Mouse (Mus musculus): Measurements from ENCODE around the gene Wdr11. TPM values are rescaled to one million over a fixed set of nuclear protein-coding genes. Genes with fewer than 3 reads are reported as not detected.

Gene Wdr11
- total and polyA plus RNA-seq, 3 experiments: 15.9 to 39.4 TPM; not detected in 1

- H3K9ac ChIP-seq (ENCODE audit: control insufficient read depth, low read depth, low read length, poor library complexity, severe bottlenecking): no peak overlapping the region
- TF ChIP-seq CTCF (IDR thresholded peaks at IDR 0.05 in 2 of 3, conservative IDR thresholded peaks at IDR 0.05 in 1 of 3; ENCODE audit: control insufficient read depth in 1 of 3, insufficient read depth in 1 of 3, low read depth in 2 of 3, low read length in 3 of 3, poor library complexity in 1 of 3, severe bottlenecking in 1 of 3): no peak
- TF ChIP-seq MAZ (IDR thresholded peaks at IDR 0.05; ENCODE audit: low read depth, low read length): no peak
- TF ChIP-seq POLR2AphosphoS5 (IDR thresholded peaks at IDR 0.05; ENCODE audit: borderline replicate concordance, low read depth, low read length): no peak
- no peak for TF ChIP-seq EP300 (IDR thresholded peaks at IDR 0.05; ENCODE audit: low read depth in 1 of 2, low read length in 2 of 2)
- no peak overlapping the region for H3K27ac ChIP-seq (ENCODE audit: control insufficient read depth, low read depth, low read length)
- H3K36me3 ChIP-seq (ENCODE audit: control insufficient read depth in 1 of 2, insufficient read depth in 2 of 2, low read length in 2 of 2): no peaks in the 10 kb centered on the region
- H3K27me3 ChIP-seq (ENCODE audit: control insufficient read depth in 1 of 2, insufficient read depth in 2 of 2, low read length in 2 of 2): no peaks in the 10 kb centered on the region
- no peaks in the 10 kb centered on the region for H3K79me2 ChIP-seq (ENCODE audit: control insufficient read depth, insufficient read depth, low read length, poor library complexity)
- DNase-seq (ENCODE audit: low read depth, low spot score): no peak
- no peaks in the 10 kb centered on the region for H3K9me3 ChIP-seq (replicated peaks; ENCODE audit: insufficient read depth, low read length)
- H3K4me3 ChIP-seq (ENCODE audit: control insufficient read depth in 1 of 2, insufficient read depth in 1 of 2, low read depth in 2 of 2, low read length in 2 of 2): no peak overlapping the region
- no peaks in the 10 kb centered on the region for H3K4me1 ChIP-seq (ENCODE audit: control insufficient read depth in 1 of 2, insufficient read depth in 2 of 2, low read length in 2 of 2)
Measured at GRCm38 (mm10) chr7:129675852-129676251, 84.2 kb downstream of the Wdr11 start.

GRCm38 (mm10) chr7:129677141-129677540, 85.5 kb downstream of the Wdr11 start:
- H3K27ac ChIP-seq (ENCODE audit: control insufficient read depth, low read depth, low read length): no peak overlapping the region
- no peak overlapping the region for H3K9ac ChIP-seq (ENCODE audit: control insufficient read depth, low read depth, low read length, poor library complexity, severe bottlenecking)
- H3K4me1 ChIP-seq (ENCODE audit: control insufficient read depth in 1 of 2, insufficient read depth in 2 of 2, low read length in 2 of 2): no peaks in the 10 kb centered on the region
- TF ChIP-seq EP300 (IDR thresholded peaks at IDR 0.05; ENCODE audit: low read depth in 1 of 2, low read length in 2 of 2) (no peak), KAT2A (conservative IDR thresholded peaks at IDR 0.05; ENCODE audit: low read depth, low read length) (no peak)
- H3K27me3 ChIP-seq (ENCODE audit: control insufficient read depth in 1 of 2, insufficient read depth in 2 of 2, low read length in 2 of 2): no peaks in the 10 kb centered on the region
- no peaks in the 10 kb centered on the region for H3K9me3 ChIP-seq (replicated peaks; ENCODE audit: insufficient read depth, low read length)
- H3K79me2 ChIP-seq (ENCODE audit: control insufficient read depth, insufficient read depth, low read length, poor library complexity): no peaks in the 10 kb centered on the region
- H3K4me3 ChIP-seq (ENCODE audit: control insufficient read depth in 1 of 2, insufficient read depth in 1 of 2, low read depth in 2 of 2, low read length in 2 of 2): no peak overlapping the region
- no peak for DNase-seq (ENCODE audit: low read depth, low spot score)
- H3K36me3 ChIP-seq (ENCODE audit: control insufficient read depth in 1 of 2, insufficient read depth in 2 of 2, low read length in 2 of 2): no peaks in the 10 kb centered on the region

- TF ChIP-seq EP300 (IDR thresholded peaks at IDR 0.05; ENCODE audit: low read depth in 1 of 2, low read length in 2 of 2) (no peak), GATA1 (IDR thresholded peaks at IDR 0.05; ENCODE audit: low read depth, low read length) (no peak), UBTF (IDR thresholded peaks at IDR 0.05; ENCODE audit: borderline replicate concordance, insufficient read depth, low read depth, low read length) (no peak), CHD2 (IDR thresholded peaks at IDR 0.05; ENCODE audit: low read length) (no peak), ETS1 (IDR thresholded peaks at IDR 0.05; ENCODE audit: low read depth, low read length) (no peak), SMC3 (IDR thresholded peaks at IDR 0.05; ENCODE audit: low read depth, low read length) (no peak), GABPA (IDR thresholded peaks at IDR 0.05; ENCODE audit: low read depth, low read length) (no peak), ZNF384 (IDR thresholded peaks at IDR 0.05; ENCODE audit: low read depth, low read length) (no peak), BHLHE40 (IDR thresholded peaks at IDR 0.05; ENCODE audit: borderline replicate concordance, low read depth, low read length) (no peak), CHD1 (IDR thresholded peaks at IDR 0.05; ENCODE audit: low read depth, low read length) (no peak), POLR2AphosphoS2 (IDR thresholded peaks at IDR 0.05; ENCODE audit: low read length) (no peak), RCOR1 (IDR thresholded peaks at IDR 0.05; ENCODE audit: low read depth, low read length) (no peak), TBP (IDR thresholded peaks at IDR 0.05; ENCODE audit: low read depth, low read length) (no peak)
- no peaks in the 10 kb centered on the region for H3K27me3 ChIP-seq (ENCODE audit: control insufficient read depth in 1 of 2, insufficient read depth in 2 of 2, low read length in 2 of 2)
- H3K79me2 ChIP-seq (ENCODE audit: control insufficient read depth, insufficient read depth, low read length, poor library complexity): no peaks in the 10 kb centered on the region
- no peak overlapping the region for H3K4me3 ChIP-seq (ENCODE audit: control insufficient read depth in 1 of 2, insufficient read depth in 1 of 2, low read depth in 2 of 2, low read length in 2 of 2)
- H3K36me3 ChIP-seq (ENCODE audit: control insufficient read depth in 1 of 2, insufficient read depth in 2 of 2, low read length in 2 of 2): no peaks in the 10 kb centered on the region
- H3K4me1 ChIP-seq (ENCODE audit: control insufficient read depth in 1 of 2, insufficient read depth in 2 of 2, low read length in 2 of 2): no peaks in the 10 kb centered on the region
- H3K27ac ChIP-seq (ENCODE audit: control insufficient read depth, low read depth, low read length): no peak overlapping the region
- DNase-seq (ENCODE audit: low read depth, low spot score): no peak
- H3K9me3 ChIP-seq (replicated peaks; ENCODE audit: insufficient read depth, low read length): no peaks in the 10 kb centered on the region
- H3K9ac ChIP-seq (ENCODE audit: control insufficient read depth, low read depth, low read length, poor library complexity, severe bottlenecking): no peak overlapping the region
Measured at GRCm38 (mm10) chr7:129678431-129678830, 86.8 kb downstream of the Wdr11 start.
